Mouse (Mus musculus): ENCODE results near the gene Relt.

GRCm38 (mm10) chr7:100893249-100894056 lies 30.2 kb upstream of the Relt start:
- TF ChIP-seq EP300 (IDR thresholded peaks at IDR 0.05; ENCODE audit: low read length) (no peak), MAZ (IDR thresholded peaks at IDR 0.05; ENCODE audit: low read depth, low read length) (no peak), JUN (IDR thresholded peaks at IDR 0.05; ENCODE audit: insufficient read depth, low read depth, low read length) (no peak), POLR2A (IDR thresholded peaks at IDR 0.05; ENCODE audit: low read depth, low read length) (no peak), ZC3H11A (IDR thresholded peaks at IDR 0.05; ENCODE audit: low read depth, low read length) (no peak), CTCF (conservative IDR thresholded peaks at IDR 0.05 in 1 of 2, IDR thresholded peaks at IDR 0.05 in 1 of 2; ENCODE audit: low read depth in 2 of 2, low read length in 2 of 2) (no peak), USF2 (conservative IDR thresholded peaks at IDR 0.05; ENCODE audit: low read depth, low read length) (no peak), MEF2A (IDR thresholded peaks at IDR 0.05; ENCODE audit: borderline replicate concordance, low read depth, low read length) (no peak)

Measured in CH12.LX (cell line).